Mouse (Mus musculus): ENCODE data around the gene Umod.

- TF ChIP-seq POLR2A (IDR thresholded peaks at IDR 0.05; ENCODE audit: extremely low read depth, insufficient read depth, low read length) (no peak), CTCF (IDR thresholded peaks at IDR 0.05; ENCODE audit: extremely low read depth, insufficient read depth, low read length) (no peak)
Measured at GRCm38 (mm10) chr7:119519163-119519562, 40.1 kb upstream of the Umod start, which contains the start of gene Acsm5.
